Mouse (Mus musculus): ENCODE data around the gene Pik3r3. TPM values are rescaled to one million over a fixed set of nuclear protein-coding genes. Genes with fewer than 3 reads are reported as not detected.

Pik3r3 gene
- total RNA-seq (2023): 1 to 10 TPM in 1 of 2 experiments, under 1 TPM in 1; 0.76 to 1.5 TPM

DNA sequence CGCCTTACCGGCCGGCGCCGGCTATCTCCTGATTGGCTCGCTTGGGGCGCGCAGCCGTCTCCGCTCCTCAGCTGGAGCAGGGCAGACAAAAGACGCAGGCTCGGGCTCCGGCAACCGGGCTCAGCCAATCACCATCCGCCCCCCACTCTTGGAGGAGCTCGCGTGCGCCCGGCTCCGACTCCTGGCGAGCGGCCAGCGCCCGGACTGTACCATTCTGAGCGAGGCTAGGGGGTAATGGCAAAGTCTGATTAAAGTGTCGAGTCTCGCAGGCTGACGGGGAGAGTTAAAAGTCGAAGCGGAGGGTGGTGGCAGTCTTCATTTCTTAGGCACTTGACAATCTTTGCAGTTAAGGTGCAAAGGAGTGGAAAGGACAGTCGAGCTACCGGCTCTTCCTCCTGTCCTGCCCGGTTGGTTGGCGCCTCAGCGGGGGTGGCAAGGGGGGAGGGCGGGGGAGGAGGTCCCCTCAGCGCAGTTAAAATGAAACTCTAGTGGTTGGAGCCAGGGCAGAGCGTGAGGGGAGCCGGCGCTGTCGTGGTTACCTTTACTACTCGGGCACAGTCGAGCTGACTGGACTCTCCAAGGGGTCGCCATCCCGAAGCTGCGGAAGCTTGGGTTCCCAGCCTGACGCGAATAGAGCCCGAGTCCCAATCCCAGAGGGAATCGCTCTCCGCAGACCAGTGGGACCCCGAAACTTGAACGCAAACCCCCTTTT lies at the start of gene Pik3r3:
TSS of gene Pik3r3 (plus strand) at position 479 of the 712 bp plus-strand sequence.

GRCm38 (mm10) chr4:116173072-116173471 lies 48.3 kb upstream of the Pik3r3 start, which contains the start of the genes 1700042G07Rik and Gm49337:
Gene 1700042G07Rik (plus strand): TSS chr4:116173372.
Gene Gm49337 (plus strand): TSS chr4:116173384.

Other genes with a start within 250 kb of the Pik3r3 start
- gene Faah, start 203.7 kb upstream of the Pik3r3 start, total RNA-seq (2023): 1 to 10 TPM; 1.2 to 2.1 TPM
- 10 to 100 TPM; 21.4 to 23.2 TPM for gene Nsun4, start 167.7 kb upstream of the Pik3r3 start, total RNA-seq (2023)
- gene Uqcrh, start 146.5 kb upstream of the Pik3r3 start, total RNA-seq (2023): 100 to 1,000 TPM; 261 to 279 TPM
- gene Lrrc41, start 146.3 kb upstream of the Pik3r3 start, total RNA-seq (2023): 10 to 100 TPM; 28.3 to 35.8 TPM
- gene Rad54l, start 97.9 kb upstream of the Pik3r3 start, total RNA-seq (2023): 1 to 10 TPM in 1 of 2 experiments, under 1 TPM in 1; 0.84 to 1.1 TPM
- gene Pomgnt1, start 97.8 kb upstream of the Pik3r3 start, total RNA-seq (2023): 10 to 100 TPM; 17.7 to 19.9 TPM
- gene Lurap1, start 70.3 kb upstream of the Pik3r3 start, total RNA-seq (2023): under 1 TPM; 0.09 to 0.16 TPM
- gene Tspan1, start 54.0 kb upstream of the Pik3r3 start, total RNA-seq (2023): not detected
- not detected for gene 1700042G07Rik, start 48.2 kb upstream of the Pik3r3 start, total RNA-seq (2023)
- gene Gm49337, start 48.2 kb upstream of the Pik3r3 start, total RNA-seq (2023): not detected
- 10 to 100 TPM; 15.4 to 22.0 TPM for gene Mast2, start 242.6 kb downstream of the Pik3r3 start, total RNA-seq (2023)

Data from monocyte, adult 59 days (primary cell).